Mouse (Mus musculus) cortical plate, adult 2 months (tissue): ENCODE measurements around the gene Gzmk. TPM values are rescaled to one million over a fixed set of nuclear protein-coding genes. Genes with fewer than 3 reads are reported as not detected.
"Not testable (repeated sequence)": the region's sequence is repeated elsewhere in the genome, so short reads cannot be mapped to it uniquely, and the experiment has no call there.

Experiments used
- H3K27ac ChIP-seq: fragments of 200-500 bp; 2 replicates; pipeline ENCODE4 v1.5.1; 2012; ENCODE audit warnings: low read length, control low read depth, inconsistent platforms; ENCODE audit not compliant: insufficient read depth
- H3K4me1 ChIP-seq: fragments of 200-500 bp; 2 replicates; pipeline ENCODE4 v1.6.1; 2011; ENCODE audit warnings: low read length; ENCODE audit not compliant: control insufficient read depth, insufficient read depth
- H3K4me3 ChIP-seq: fragments of 200-500 bp; 2 replicates; pipeline ENCODE4 v1.5.1; 2011; ENCODE audit warnings: mild to moderate bottlenecking, low read length, control low read depth; ENCODE audit not compliant: insufficient read depth
- CTCF ChIP-seq: fragments of 200-500 bp; IDR thresholded peaks from 2 replicates; pipeline ENCODE4 v1.5.1; 2011; ENCODE audit warnings: mild to moderate bottlenecking, control low read depth, low read length; ENCODE audit not compliant: insufficient read depth; ENCODE audit errors: extremely low read depth
- POLR2A ChIP-seq: fragments of 200-500 bp; IDR thresholded peaks from 2 replicates; pipeline ENCODE4 v1.6.1; 2011; ENCODE audit warnings: mild to moderate bottlenecking, low read length, control low read depth; ENCODE audit not compliant: insufficient read depth; ENCODE audit errors: extremely low read depth
- polyA plus RNA-seq: library from polyadenylated mRNA; depleted of rRNA; stranded (reverse); fragments of >200 nt; gene quantifications from 2 replicates; pipeline ENCODE4 v1.2.3, GENCODE M21; 2012; rRNA removed

Gzmk gene
- 0.17 and 0.19 TPM in 2 replicates for polyA plus RNA-seq

- TF ChIP-seq CTCF (no peak), POLR2A (no peak)
- Histone ChIP-seq H3K4me3 (peak within 1 kb of the TSS; percentile 8; the same call in 1 of the 2 replicates), H3K27ac (no peak within 1 kb of the TSS), H3K4me1 (peaks cover 5% of the 10 kb centered on the region)
Observed at GRCm38 (mm10) chr13:113225811-113226210, at the start of gene Gzmk. Gene Gzmk (minus strand): TSS chr13:113225908.

GRCm38 (mm10) chr13:113271189-113271588, 45.5 kb upstream of the Gzmk start:
- Histone ChIP-seq H3K4me1 (no peaks in the 10 kb centered on the region), H3K27ac (no peak overlapping the region), H3K4me3 (no peak overlapping the region)
- no peak for TF ChIP-seq POLR2A

- Histone ChIP-seq H3K4me1 (no peaks in the 10 kb centered on the region), H3K27ac (no peak overlapping the region), H3K4me3 (no peak overlapping the region)
- peak; percentile 99 for TF ChIP-seq CTCF
- no peak for TF ChIP-seq POLR2A
Observed at GRCm38 (mm10) chr13:113269777-113270776, 44.4 kb upstream of the Gzmk start.

- no peak for TF ChIP-seq POLR2A
- TF ChIP-seq CTCF = no peak
- Histone ChIP-seq H3K4me1 (no peaks in the 10 kb centered on the region), H3K4me3 (no peak overlapping the region), H3K27ac (no peak overlapping the region)
Observed at GRCm38 (mm10) chr13:113267204-113267603, 41.5 kb upstream of the Gzmk start.

- H3K4me1 ChIP-seq = no peaks in the 10 kb centered on the region
- no peak overlapping the region for H3K27ac ChIP-seq
- no peak for TF ChIP-seq POLR2A
- peak; percentile 66 for TF ChIP-seq CTCF
- no peak overlapping the region for H3K4me3 ChIP-seq
Observed at GRCm38 (mm10) chr13:113266495-113266951, 40.8 kb upstream of the Gzmk start.

GRCm38 (mm10) chr13:113265257-113265656, 39.5 kb upstream of the Gzmk start:
- no peaks in the 10 kb centered on the region for H3K4me1 ChIP-seq
- no peak overlapping the region for H3K27ac ChIP-seq
- TF ChIP-seq CTCF (peak; percentile 64), POLR2A (no peak)
- no peak overlapping the region for H3K4me3 ChIP-seq

GRCm38 (mm10) chr13:113262822-113263221, 37.1 kb upstream of the Gzmk start:
- H3K4me1 ChIP-seq = no peaks in the 10 kb centered on the region
- no peak overlapping the region for H3K27ac ChIP-seq
- TF ChIP-seq POLR2A = no peak
- TF ChIP-seq CTCF = no peak
- H3K4me3 ChIP-seq = no peak overlapping the region

GRCm38 (mm10) chr13:113259237-113259636, 33.5 kb upstream of the Gzmk start:
- TF ChIP-seq POLR2A (no peak), CTCF (no peak)
- H3K4me3 ChIP-seq = no peak overlapping the region
- H3K4me1 ChIP-seq = no peaks in the 10 kb centered on the region
- no peak overlapping the region for H3K27ac ChIP-seq

GRCm38 (mm10) chr13:113257190-113257589, 31.5 kb upstream of the Gzmk start:
- Histone ChIP-seq H3K4me3 (no peak overlapping the region), H3K4me1 (no peaks in the 10 kb centered on the region), H3K27ac (no peak overlapping the region)
- TF ChIP-seq CTCF = no peak
- TF ChIP-seq POLR2A = no peak

GRCm38 (mm10) chr13:113256766-113257165, 31.1 kb upstream of the Gzmk start:
- Histone ChIP-seq H3K27ac (no peak overlapping the region), H3K4me3 (no peak overlapping the region), H3K4me1 (no peaks in the 10 kb centered on the region)
- TF ChIP-seq POLR2A (no peak), CTCF (no peak)

GRCm38 (mm10) chr13:113252580-113252979, 26.9 kb upstream of the Gzmk start:
- H3K27ac ChIP-seq, H3K4me3 ChIP-seq, H3K4me1 ChIP-seq: not testable (repeated sequence)
